Mouse (Mus musculus) layer of hippocampus, postnatal 14 days (tissue): ENCODE data around the gene Cbl. TPM values are rescaled to one million over a fixed set of nuclear protein-coding genes. Genes with fewer than 3 reads are reported as not detected.
"Not testable (repeated sequence)": the region's sequence is repeated elsewhere in the genome, so short reads cannot be mapped to it uniquely, and the experiment has no call there.

Source experiments
- DNase-seq, 2 experiments: peaks; one replicate each; pipeline ENCODE4 v3.0.0; 2021 to 2022; ENCODE audit warnings: low spot score in 2 of 2, mixed read lengths in 1 of 2
- total RNA-seq, 2 experiments: library from RNA; stranded (reverse); gene quantifications; 2 replicates each; pipeline ENCODE4 v1.2.3; 2021

Gene Cbl
- total RNA-seq, 2 experiments from 2014 or later: 58.1 to 62.7 TPM

DNA sequence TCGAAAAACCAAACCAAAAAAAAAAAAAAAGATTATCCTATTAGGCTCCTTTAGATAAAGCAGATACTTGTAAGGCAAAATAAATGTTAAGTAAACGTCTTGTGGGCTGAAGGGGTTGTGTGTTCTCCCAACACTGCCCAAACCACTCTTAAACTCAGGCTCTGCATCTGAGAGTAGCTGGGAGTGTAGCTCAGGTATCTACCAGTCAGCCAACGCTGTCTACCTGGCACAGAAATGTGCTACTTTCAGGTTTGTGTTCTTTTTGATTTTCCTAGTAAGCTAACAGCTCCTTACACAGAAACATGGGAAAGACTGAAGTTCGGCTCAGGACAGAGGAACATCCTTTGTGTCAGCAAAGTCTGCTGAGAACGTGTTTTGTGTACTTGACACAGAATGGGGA lies 101.6 kb downstream of the Cbl start:
- no peak for DNase-seq

GRCm38 (mm10) chr9:44131276-44131590 lies 102.6 kb downstream of the Cbl start:
- no peak for DNase-seq

GRCm38 (mm10) chr9:44130581-44131275 lies 103.1 kb downstream of the Cbl start:
- DNase-seq: no peak

DNA sequence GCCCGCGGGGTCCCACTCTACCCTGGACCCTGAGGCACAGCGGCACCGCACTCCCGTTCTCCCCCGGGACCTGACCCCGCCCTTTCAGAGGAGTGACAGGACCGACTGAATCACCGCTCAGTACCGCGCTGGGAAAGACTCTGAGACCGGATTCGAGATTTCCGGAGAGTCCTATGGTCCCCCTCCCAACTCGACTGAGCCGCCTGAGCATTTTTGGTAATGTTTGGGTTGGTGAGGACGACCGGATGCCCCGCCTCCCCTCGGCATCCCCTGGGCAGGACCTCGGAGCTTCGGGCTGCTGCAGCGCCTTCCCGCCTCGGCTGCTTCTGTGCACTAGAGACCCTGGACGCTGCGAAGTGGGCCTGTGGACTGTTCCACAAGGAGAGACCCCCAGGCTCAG lies 103.8 kb downstream of the Cbl start:
- DNase-seq: no peak

- no peak for DNase-seq
These were observed 104.2 kb downstream of the Cbl start for GRCm38 (mm10) chr9:44129633-44130032.

- DNase-seq: no peak
These were observed 106.5 kb downstream of the Cbl start for GRCm38 (mm10) chr9:44127351-44127801.

- DNase-seq: no peak
These were observed 107.1 kb downstream of the Cbl start for GRCm38 (mm10) chr9:44126746-44127145.

GRCm38 (mm10) chr9:44125546-44126428 lies 108.1 kb downstream of the Cbl start:
- peak; percentile 86 to 92 for DNase-seq

GRCm38 (mm10) chr9:44125026-44125425 lies 108.8 kb downstream of the Cbl start:
- DNase-seq: no peak

DNA sequence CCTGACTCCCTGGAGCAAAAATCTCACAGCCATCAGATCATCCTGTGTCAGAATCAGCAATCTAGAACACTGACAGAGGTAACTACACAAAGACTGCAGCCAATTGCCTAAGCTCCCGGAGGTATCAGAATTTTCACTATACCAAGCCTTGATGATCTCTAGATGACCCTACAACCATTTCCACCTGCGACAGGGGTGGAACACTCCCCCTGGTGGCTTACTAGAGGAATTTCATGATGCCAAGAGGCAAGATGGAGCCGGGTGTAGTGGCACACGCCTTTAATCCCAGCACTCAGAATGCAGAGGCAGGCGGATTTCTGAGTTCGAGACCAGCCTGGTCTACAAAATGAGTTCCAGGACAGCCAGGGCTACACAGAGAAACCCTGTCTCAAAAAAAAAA lies 109.5 kb downstream of the Cbl start:
- no peak for DNase-seq

- no peak for DNase-seq
These were observed 113.8 kb downstream of the Cbl start for GRCm38 (mm10) chr9:44119948-44120465.

GRCm38 (mm10) chr9:44119011-44119410 lies 114.8 kb downstream of the Cbl start:
- no peak for DNase-seq

GRCm38 (mm10) chr9:44116182-44116581 lies 117.7 kb downstream of the Cbl start:
- DNase-seq: no peak

DNA sequence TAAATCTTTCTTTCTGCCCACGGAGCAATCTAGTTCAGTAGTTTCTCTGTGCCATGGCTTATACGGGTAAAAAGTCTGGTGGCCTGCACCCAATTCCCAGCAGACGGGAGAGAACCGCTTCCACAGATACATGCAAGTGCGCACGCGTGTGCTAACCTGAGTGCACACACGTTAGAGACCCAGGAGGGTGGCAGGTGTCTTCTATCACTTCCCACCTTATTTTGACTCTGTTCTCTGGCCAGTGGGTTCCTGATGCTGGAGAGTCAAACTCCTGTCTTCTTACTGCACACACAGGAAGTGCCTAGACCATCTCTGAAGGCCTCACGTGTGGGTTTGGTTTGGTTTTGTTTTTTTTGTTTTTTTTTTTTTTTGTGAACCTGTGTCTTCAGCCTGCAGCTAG lies 118.2 kb downstream of the Cbl start:
- DNase-seq: no peak

DNA sequence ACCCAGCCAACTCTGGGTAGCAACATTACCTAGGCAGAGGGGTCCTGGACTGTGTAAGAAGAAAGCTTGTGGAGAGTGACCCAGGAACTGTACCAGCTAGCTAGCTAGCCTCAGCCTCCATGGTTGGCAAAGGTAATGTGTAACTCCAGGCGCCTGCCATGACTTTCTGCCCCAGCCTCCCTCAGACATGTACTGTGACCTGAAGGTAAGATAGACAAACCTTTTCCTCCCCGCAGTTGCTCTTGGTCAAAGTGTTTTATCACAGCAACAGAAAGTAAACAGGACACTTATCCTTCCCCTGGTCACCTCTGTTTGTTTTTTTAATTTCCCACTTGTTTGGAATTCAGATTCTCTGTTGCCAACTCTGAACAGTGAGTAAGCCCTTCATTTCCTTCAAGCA lies 119.4 kb downstream of the Cbl start:
- DNase-seq: no peak

DNA sequence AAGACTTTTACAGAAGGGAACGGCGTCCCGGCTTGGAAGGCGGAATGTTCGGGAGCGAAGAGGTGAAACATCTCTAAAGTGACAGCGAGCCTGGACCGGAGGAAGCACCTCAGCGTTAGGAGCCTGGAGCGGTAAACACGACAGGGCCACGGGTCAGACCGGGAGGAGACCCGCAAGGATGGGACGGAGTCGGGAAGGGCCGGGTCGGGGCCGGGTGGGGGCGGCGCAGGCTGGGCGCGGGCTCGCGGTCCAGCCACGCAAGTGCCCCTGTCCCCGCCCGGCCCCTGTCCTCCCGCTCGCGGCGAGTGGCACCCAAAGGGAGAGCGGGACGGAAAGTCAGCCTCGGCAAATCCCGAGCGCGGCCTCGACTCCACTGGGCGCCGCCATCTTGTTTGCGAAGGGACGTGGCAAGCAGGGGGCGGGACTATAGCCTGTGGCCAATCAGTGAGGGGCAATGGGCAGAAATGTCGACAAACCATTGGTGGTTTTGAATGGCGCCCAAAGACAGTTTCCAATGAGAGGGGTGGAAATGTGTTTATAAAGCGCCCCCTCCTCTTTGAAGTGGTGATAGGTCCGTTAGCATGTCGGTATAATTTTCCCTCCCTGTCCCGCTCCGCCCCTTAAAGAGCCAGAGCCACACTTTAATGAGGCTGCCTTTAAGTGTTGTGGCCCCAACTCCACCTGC lies 120.6 kb downstream of the Cbl start, which contains the start of the genes Gm49380 and Rnf26:
Gm49380 (minus strand) TSS at position 396 of the 685 bp plus-strand sequence.
Rnf26 (minus strand) TSS at position 413 of the 685 bp plus-strand sequence.
- peak; percentile 94 to 98 for DNase-seq

GRCm38 (mm10) chr9:44111909-44112308 lies 121.9 kb downstream of the Cbl start:
- not testable (repeated sequence) for DNase-seq

GRCm38 (mm10) chr9:44109360-44110095 lies 124.3 kb downstream of the Cbl start:
- peak; percentile 81 to 84 for DNase-seq

DNA sequence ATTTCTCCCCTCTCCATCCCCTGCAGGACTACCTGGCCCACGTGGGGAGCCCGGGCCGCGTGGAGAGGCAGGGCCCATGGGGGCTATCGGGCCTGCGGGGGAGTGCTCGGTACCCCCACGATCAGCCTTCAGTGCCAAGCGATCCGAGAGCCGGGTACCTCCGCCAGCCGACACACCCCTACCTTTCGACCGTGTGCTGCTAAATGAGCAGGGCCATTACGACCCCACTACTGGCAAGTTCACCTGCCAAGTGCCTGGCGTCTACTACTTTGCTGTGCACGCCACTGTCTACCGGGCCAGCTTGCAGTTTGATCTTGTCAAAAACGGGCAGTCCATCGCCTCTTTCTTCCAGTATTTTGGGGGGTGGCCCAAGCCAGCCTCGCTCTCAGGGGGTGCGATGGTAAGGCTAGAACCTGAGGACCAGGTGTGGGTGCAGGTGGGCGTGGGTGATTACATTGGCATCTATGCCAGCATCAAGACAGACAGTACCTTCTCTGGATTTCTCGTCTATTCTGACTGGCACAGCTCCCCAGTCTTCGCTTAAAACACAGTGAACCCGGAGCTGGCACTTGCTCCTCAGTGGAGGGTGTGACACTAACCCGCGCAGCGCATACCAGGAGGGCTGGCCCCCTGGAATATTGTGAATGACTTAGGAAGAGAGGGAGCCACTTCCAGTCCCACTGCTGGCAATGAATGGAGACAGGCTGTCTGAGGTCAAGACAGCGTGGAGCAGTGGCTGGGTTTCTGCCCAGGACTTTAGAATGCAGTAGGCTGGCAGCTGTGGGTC lies 125.4 kb downstream of the Cbl start:
- no peak for DNase-seq
